Mouse (Mus musculus) c-Kit-negative CD71-positive TER-119-positive erythroid progenitor cells, embryonic 14.5 days (primary cell): ENCODE results near the gene Tmod1.

Experiments
- DNase-seq: peaks from one replicate; pipeline ENCODE4 v3.0.0-alpha.2; 2013; ENCODE audit warnings: low read depth, low spot score

Tmod1 gene

GRCm38 (mm10) chr4:46053323-46054107, 14.8 kb downstream of the Tmod1 start:
- no peak for DNase-seq

- DNase-seq = no peak
Measured at GRCm38 (mm10) chr4:46056163-46056562, 17.4 kb downstream of the Tmod1 start.

DNA sequence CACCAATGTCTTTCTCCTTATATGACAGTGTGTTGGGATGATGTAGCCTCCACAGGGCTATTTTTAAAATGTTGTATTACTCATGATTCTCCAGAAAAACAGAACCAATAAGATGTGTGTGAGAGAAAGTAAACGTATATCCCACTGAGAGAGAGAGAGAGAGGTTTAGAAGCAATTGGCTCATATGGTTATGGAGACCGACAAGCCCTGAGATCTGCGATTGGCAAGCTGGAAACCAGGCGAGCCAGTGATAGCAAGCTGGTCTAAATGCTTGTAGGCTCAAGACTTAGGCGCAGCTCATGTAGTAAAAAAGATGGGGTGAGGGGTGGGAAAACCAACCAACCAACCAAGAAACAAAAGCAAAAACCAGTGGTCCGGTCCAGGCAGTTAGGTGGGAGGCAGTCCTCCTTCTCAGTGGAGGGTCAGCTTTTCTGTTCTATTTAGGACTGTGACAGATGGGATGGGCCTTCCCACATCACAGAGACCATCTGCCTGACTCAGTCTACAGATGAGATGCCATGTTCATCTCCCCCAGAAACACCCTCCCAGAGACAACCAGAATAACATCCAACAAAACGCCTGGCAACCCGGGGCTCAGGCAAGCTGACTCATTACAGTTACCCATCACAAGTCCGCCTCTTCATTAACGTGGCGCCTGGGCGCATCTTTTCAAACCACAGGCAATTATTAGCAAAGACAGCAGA, 22.7 kb downstream of the Tmod1 start:
- no peak for DNase-seq

DNA sequence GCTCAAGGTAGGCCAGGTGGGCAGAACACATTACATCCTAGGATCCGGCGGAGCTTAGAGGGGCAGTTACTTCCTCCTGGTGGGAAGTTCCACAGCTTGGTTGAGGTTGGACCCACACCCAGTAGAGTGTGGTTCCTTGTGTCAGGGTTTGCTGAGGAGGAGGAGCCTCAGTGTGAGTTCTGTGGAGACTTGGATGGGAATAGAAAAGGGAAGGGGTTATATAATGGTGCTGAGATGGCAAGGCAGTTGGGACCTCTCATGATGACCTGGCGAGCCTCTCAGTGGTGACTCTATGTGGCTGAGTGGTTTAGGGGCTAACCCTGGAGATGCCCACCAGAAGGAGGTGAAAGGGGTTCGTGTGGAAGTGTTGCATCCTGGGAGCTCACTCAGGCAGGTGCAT, 25.1 kb downstream of the Tmod1 start:
- DNase-seq = no peak

- DNase-seq = no peak
Measured at GRCm38 (mm10) chr4:46064263-46064662, 25.5 kb downstream of the Tmod1 start.

- DNase-seq = no peak
Measured at GRCm38 (mm10) chr4:46064961-46065360, 26.2 kb downstream of the Tmod1 start.

DNA sequence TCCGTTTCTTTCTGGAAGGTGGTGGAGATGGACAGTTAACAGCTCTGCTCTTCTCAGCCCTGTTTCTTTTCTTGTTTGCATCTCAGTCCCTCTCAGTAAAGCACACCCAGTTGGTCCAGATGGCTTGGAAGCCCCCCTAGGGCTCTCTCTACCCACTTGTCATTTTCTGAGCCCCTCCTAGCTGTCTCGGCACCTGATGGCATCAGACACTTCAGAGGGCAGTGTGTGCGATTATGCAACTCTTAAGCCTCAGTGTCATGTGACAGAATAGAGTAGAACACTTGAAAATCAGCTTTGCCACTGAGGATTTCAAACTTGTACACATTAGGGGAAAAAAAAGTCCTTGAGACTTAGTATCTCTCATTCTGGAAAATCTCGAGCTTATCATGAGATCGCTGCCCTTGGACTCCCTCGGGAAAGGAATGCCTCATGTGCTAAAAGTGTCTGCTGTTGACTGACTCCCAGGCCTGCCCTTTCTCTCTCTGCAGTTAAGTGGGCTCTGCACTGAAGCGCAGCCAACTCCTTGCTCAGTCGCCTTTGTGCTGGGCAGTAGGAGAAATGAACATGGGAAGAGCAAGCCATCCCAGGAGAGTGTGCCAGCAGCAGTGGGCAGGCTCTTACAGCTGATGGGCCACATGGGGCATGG, 27.1 kb downstream of the Tmod1 start:
- no peak for DNase-seq

DNA sequence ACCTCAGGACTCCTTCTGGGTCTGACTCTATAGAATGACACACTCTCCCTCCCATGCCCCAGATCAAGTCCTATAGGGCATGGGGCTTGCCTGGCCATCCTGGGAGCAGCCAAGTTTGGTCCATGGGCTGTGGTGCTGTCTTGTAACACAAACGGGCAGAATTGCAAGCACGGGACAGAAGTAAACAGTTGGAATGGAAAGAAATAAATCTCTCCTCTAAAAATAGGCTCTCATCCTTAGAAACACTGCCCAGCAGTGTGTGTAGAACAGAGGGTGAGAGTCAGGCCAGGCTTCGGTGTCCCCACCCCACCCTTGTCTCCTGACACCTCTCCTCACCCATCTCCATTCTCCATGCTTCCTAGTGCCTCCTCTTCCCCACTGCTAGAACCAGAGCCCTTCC, 29.3 kb downstream of the Tmod1 start:
- DNase-seq = no peak

GRCm38 (mm10) chr4:46068573-46068972, 29.8 kb downstream of the Tmod1 start:
- no peak for DNase-seq

DNA sequence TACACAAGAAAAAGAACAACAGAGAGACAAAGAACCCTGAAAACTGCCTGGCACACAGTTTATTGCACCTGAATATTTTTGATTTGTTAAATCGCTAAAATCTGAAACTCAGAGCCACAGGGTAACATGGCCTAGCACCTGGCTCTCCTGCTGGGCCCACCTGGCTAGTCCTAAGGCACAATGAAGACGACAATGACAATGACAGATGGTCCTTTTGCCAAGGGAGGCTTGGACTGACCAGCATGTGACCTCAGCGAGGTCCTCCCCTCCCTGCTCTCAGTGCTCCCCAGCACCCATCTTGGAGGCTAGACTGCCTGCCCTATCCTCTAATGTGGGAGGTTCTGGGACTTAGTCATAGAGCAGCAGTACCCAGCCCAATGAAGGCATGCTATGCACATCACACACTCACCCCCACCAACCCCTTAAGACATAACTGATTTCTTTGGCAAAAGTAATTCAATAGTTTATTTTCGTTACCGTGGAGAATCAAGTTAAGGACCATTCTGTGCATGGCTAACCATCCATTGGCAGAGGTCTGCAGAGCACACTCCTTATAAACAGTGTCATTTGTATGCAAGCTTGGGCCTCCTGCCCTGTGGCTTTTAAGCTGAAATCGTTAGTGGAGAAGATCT, 31.2 kb downstream of the Tmod1 start:
- no peak for DNase-seq

DNA sequence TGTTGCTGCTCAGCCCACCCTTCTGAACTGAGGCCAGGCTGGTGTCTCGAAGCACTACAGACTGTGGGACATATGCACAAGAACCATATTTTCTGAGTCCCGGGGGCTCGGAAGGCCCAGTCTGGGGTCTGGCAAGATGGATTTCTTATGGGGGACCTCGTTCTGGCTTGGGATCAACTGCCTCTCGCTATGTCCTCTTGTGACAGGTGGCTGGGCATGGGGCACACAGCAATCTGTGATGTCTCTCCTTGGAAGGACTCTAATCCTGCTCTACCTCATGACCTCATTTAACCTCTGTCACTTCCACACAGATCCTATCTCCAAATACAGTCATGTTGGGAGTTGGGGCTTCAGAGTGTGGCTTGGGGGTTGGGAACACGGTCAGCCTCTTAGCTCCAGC, 33.9 kb downstream of the Tmod1 start:
- DNase-seq = no peak

- DNase-seq = no peak
Measured at GRCm38 (mm10) chr4:46073736-46074135, 35.0 kb downstream of the Tmod1 start.

- no peak for DNase-seq
Measured at GRCm38 (mm10) chr4:46075664-46076063, 36.9 kb downstream of the Tmod1 start.

GRCm38 (mm10) chr4:46076892-46077291, 38.2 kb downstream of the Tmod1 start:
- no peak for DNase-seq

DNA sequence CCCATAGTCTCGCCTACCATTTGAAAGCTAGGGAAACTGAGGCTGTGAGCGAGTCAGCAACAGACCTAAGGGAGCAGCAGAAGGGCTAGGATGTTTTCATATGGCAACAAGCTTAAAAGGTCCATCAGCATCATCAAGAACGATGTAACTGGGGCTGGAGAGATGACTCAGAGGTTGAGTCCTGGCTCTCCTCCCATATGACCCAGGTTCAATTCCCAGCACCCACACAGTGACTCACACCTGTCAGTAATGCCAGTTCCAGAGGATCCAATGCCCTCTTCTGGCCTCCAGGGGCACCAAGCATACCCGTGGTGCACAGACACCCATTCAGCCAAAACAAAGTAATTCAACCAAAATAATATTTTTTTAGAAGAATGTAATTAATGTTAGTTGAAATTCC, 41.5 kb downstream of the Tmod1 start:
- DNase-seq = no peak

DNA sequence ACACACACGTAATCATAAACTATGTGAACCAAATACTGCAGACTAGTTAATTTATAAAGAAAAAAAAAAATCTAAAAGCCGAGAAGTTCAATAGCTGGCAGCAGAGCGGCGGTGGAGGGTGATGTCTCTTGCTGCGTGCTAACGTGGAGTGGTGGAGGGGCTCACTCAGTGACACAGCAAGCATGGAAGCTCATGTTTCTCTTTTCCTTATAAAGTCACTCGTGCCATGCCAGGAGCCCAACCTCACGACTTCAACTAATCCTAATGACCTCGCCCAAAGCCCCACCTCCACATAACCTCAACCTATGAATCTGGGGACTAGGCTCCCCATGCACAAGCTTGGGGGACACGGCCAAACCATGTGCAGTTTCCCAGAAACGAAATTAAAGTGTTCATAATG, 43.8 kb downstream of the Tmod1 start:
- no peak for DNase-seq

GRCm38 (mm10) chr4:46084416-46085172, 45.9 kb downstream of the Tmod1 start:
- no peak for DNase-seq

DNA sequence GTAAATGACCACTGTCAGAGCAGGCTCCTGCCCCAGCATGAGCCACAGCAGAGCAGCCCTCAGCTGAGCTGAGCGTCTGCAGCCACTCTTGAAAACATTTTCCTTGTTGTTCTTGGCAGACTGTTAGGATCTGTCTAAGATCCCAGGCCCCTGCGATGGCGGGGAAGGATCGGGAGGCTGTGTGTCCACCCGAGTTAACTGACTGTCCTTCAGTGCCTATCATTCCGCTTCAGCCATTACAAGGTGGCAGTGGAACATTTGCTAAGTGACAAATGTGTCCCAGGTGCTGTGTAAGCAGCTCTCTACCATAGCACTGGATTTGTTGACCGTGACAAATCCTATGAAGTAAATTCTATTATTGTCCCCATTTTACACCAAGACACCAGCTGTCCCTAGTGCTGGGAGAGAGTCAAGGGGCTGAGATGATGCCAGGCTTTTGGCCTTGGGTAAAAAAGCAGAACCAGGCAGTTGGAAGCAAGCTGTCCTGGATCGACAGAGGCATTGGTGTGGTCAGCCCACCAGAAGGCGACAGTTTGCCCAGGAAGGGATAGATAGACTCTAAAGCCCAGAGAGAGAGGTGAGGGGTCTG, 46.6 kb downstream of the Tmod1 start:
- no peak for DNase-seq

DNA sequence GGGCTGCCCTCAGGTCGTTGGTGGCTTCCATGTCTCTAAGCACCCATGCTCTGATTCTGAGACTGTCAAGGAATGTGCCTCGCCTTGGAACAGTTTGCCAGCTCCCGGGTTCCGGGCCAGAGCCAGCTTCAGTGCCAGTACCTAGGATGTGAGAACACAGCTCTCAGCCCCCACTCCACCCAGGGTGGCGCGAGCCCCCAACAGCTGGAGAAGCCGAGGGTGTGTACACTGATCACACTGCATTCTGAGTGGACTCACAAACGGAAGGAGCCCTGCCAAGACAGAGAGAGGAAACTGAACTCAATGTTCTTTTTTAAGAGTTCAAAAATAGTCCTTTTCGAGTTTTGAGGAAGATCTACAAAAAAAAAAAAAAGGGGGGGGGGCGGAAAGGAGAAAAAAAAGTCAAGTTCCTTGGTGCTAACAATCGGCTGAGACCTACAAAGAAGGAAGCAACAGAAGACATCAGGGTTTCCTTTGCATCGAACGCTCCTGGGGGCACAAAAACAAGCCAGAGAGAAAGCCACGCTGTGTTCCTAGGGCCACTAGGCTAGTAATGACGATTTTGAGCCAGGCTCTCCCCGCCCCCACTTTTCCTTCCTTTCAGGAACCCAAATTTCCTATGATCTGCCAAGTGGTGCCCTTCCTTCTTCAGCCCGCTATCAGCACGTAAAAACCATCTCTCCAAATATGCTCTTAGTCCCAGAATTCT, 48.1 kb downstream of the Tmod1 start:
- DNase-seq = no peak

- DNase-seq = no peak
Measured at GRCm38 (mm10) chr4:46087427-46087771, 48.7 kb downstream of the Tmod1 start.

GRCm38 (mm10) chr4:46087852-46088251, 49.1 kb downstream of the Tmod1 start:
- no peak for DNase-seq
